Mouse (Mus musculus) liver, adult 2 months (tissue): ENCODE measurements around the gene Spata9. TPM values are rescaled to one million over a fixed set of nuclear protein-coding genes. Genes with fewer than 3 reads are reported as not detected.

ENCODE experiments used
- DNase-seq: peaks from one replicate; pipeline ENCODE4 v3.0.0-alpha.2; 2011; ENCODE audit warnings: low read depth, low spot score; ENCODE audit errors: extremely low read depth
- H3K27ac ChIP-seq: fragments of 200-500 bp; replicated peaks from 2 replicates; pipeline ENCODE4 v1.5.1; 2012; ENCODE audit warnings: low read depth, mild to moderate bottlenecking, control low read depth, inconsistent platforms, low read length; ENCODE audit not compliant: insufficient read depth
- H3K27me3 ChIP-seq: fragments of 200-500 bp; 2 replicates; pipeline ENCODE4 v1.6.1; 2012; ENCODE audit warnings: mild to moderate bottlenecking, moderate library complexity, low read length, inconsistent platforms; ENCODE audit not compliant: control insufficient read depth, insufficient read depth
- H3K36me3 ChIP-seq: fragments of 200-500 bp; 2 replicates; pipeline ENCODE4 v1.6.1; 2012; ENCODE audit warnings: low read length, inconsistent platforms; ENCODE audit not compliant: control insufficient read depth, insufficient read depth
- H3K4me1 ChIP-seq: fragments of 200-500 bp; 2 replicates; pipeline ENCODE4 v1.6.1; 2011; ENCODE audit warnings: low read length; ENCODE audit not compliant: control insufficient read depth, insufficient read depth
- H3K4me3 ChIP-seq: fragments of 200-500 bp; 2 replicates; pipeline ENCODE4 v1.5.1; 2011; ENCODE audit warnings: low read depth, mild to moderate bottlenecking, control low read depth, low read length, moderate library complexity; ENCODE audit not compliant: insufficient read depth
- H3K79me2 ChIP-seq: fragments of 200-500 bp; 2 replicates; pipeline ENCODE4 v1.6.1; 2012; ENCODE audit warnings: inconsistent platforms, mild to moderate bottlenecking, low read length, moderate library complexity; ENCODE audit not compliant: control insufficient read depth, insufficient read depth
- H3K9ac ChIP-seq: fragments of 200-500 bp; 2 replicates; pipeline ENCODE4 v1.6.1; 2012; ENCODE audit warnings: low read depth, mild to moderate bottlenecking, control low read depth, inconsistent platforms, low read length
- CTCF ChIP-seq: fragments of 200-500 bp; IDR thresholded peaks from 2 replicates; pipeline ENCODE4 v1.5.1; 2011; ENCODE audit warnings: low read depth, low read length, control low read depth
- POLR2A ChIP-seq: fragments of 200-500 bp; IDR thresholded peaks from 2 replicates; pipeline ENCODE4 v1.6.1; 2011; ENCODE audit warnings: low read length, control low read depth; ENCODE audit not compliant: insufficient read depth; ENCODE audit errors: extremely low read depth
- WGBS: fragments of 180-500 bp; shearing (Covaris S2); methylation state at CpG from one replicate; pipeline ENCODE4 v1.1.7; 2018; 5-methylcytosine and 5-hydroxymethylcytosine counted together
- polyA plus RNA-seq: library from polyadenylated mRNA; depleted of rRNA; stranded (reverse); fragments of >200 nt; gene quantifications from 2 replicates; pipeline ENCODE4 v1.2.3, GENCODE M21; 2012
- total RNA-seq: library from RNA; depleted of rRNA; stranded (reverse); fragments of >200 nt; gene quantifications from 2 replicates; pipeline ENCODE4 v1.2.3, GENCODE M21; 2014

Gene Spata9
- total and polyA plus RNA-seq, 2 experiments, result not detected

DNA sequence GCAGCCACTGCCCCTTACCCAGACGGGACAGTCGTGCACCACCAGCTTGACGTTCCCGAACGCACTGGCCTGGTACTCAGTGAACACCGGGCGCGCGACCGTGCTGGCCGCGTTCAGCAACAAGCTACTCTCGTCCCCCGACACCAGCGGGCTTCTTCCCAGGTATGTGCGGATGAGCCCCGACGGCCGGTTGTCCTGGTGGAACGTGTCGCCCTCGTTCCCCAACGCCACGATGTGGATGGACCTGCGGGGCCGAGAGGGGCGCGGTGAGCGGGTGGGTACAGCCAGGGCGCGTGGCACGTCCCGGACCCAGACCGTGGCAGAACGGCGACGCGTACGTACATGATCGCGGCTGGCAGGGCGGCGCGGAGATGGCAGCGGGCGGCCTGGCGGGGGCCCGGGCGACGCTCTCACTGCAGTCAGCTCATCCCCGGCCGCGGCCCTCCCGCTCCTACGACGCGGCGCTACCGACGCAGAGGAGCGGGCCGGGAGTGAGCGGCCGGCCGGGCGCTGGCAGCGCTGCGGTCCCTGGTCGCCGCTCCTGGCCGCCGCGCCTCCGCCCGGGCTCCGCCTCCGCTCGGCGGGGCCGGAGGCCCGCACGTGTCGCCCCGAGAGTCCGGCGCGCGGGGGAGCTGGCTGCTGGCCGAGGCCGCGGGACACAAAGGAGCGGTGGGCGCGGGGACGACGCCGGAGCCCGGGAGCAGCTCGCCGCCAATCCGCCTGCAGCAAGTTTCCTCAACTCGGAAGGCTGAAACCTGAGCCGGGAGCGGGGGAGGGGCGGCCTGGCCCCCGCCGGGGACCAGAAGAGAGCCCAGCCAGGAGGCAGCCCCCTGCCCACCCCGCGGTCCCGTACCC is 23.5 kb upstream of the Spata9 start, which contains the start of gene Rhobtb3:
Rhobtb3 (minus strand) TSS at position 737 of the 855 bp plus-strand sequence.
- Histone ChIP-seq H3K4me3 (peak within 1 kb of the TSS; percentile 68), H3K36me3 (no peaks in the 10 kb centered on the region; the same call in 1 of the 2 replicates), H3K79me2 (no peaks in the 10 kb centered on the region), H3K27me3 (no peaks in the 10 kb centered on the region), H3K27ac (peak within 1 kb of the TSS; percentile 22), H3K9ac (peak within 1 kb of the TSS; percentile 75), H3K4me1 (peaks cover 4% of the 10 kb centered on the region; the same call in 1 of the 2 replicates)
- WGBS, result under 1% methylated on average over 109 of the region's 110 CpGs
- DNase-seq, result peak; percentile 51
- TF ChIP-seq CTCF, result no peak
- TF ChIP-seq POLR2A, result 0 out of 2 replicates have a peak, but pooled peaks have one; percentile 7

DNA sequence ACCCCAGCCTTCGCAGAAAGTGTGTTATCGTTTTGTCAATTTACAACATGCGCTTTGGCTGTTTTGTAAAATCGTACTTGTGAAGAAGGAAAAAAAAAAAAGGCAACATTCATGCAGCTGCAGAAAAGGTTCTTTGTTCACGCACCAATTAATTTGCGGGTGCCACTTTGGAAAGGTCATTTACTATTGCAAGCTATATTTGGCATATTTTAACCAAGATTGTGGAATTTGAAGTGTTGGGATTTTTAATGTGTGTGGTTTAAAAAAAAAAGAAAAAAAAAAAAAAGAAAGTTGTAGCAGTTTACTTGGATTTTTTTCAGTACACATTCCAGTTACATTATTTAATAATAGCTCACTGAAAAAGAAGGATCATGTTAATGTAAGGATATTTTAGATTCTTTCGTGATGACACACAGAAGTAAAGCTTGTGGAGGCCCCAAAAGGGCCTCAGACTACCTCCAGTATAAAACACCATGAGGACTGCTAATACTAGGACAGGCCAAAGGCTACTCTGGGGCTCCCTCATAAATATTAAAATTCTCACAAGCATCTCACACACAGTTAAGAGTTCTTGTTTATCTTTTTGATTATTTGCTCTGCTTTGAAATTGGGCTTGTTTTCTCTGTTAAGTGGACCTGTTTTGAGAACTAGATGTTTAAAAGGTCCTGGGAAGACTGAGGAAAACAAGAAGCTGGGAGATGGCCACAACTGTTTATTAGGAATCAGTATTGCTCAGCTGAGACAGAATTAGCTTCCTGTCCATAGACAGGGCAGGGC is 22.7 kb upstream of the Spata9 start:
- Histone ChIP-seq H3K27ac (peak overlapping the region; percentile 22; the same call in 1 of the 2 replicates), H3K4me1 (peaks cover 4% of the 10 kb centered on the region; the same call in 1 of the 2 replicates), H3K27me3 (no peaks in the 10 kb centered on the region), H3K79me2 (no peaks in the 10 kb centered on the region), H3K36me3 (no peaks in the 10 kb centered on the region), H3K9ac (peak overlapping the region; percentile 75), H3K4me3 (peak overlapping the region; percentile 68)
- TF ChIP-seq CTCF, result no peak
- no peak for TF ChIP-seq POLR2A
- WGBS, result 12% methylated on average over 7 of the region's 7 CpGs
- DNase-seq, result peak; percentile 9

GRCm38 (mm10) chr13:75950295-75950694 is 16.7 kb upstream of the Spata9 start:
- no peaks in the 10 kb centered on the region for H3K79me2 ChIP-seq
- no peak for DNase-seq
- TF ChIP-seq POLR2A, result no peak
- H3K27ac ChIP-seq, result no peak overlapping the region
- no peaks in the 10 kb centered on the region for H3K4me1 ChIP-seq
- 81% methylated on average over 1 of the region's 1 CpGs for WGBS
- H3K4me3 ChIP-seq, result no peak overlapping the region
- no peak overlapping the region for H3K9ac ChIP-seq
- H3K36me3 ChIP-seq, result no peaks in the 10 kb centered on the region
- no peaks in the 10 kb centered on the region for H3K27me3 ChIP-seq

- Histone ChIP-seq H3K36me3 (no peaks in the 10 kb centered on the region), H3K79me2 (no peaks in the 10 kb centered on the region), H3K27me3 (no peaks in the 10 kb centered on the region), H3K27ac (no peak overlapping the region), H3K4me1 (no peaks in the 10 kb centered on the region), H3K4me3 (no peak overlapping the region), H3K9ac (no peak overlapping the region)
- no peak for TF ChIP-seq POLR2A
- no peak for TF ChIP-seq CTCF
- DNase-seq, result no peak
Measured at GRCm38 (mm10) chr13:75955357-75955992, 11.5 kb upstream of the Spata9 start.

DNA sequence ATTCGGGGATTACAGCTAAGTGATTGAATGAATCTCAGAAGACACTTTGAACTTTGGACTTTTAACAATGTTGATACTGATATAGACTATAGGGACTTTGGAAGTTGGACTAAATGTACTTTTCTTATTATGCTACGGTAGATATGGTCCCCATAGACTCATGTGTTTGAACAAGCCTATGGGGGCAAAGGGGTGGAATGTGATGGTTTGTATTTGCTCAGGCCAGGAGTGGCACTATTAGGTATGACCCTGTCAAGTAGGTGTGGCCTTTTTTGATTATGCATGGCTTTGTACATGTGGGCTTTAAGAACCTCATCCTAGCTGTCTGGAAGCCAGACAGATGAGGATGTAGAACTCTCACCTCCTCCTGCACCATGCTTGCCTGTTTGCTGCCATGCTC is 7.5 kb downstream of the Spata9 start:
- H3K4me1 ChIP-seq, result peaks cover 9% of the 10 kb centered on the region
- H3K9ac ChIP-seq, result no peak overlapping the region
- no peak overlapping the region for H3K27ac ChIP-seq
- no peak for DNase-seq
- H3K27me3 ChIP-seq, result no peaks in the 10 kb centered on the region
- WGBS, result 56% methylated on average over 2 of the region's 2 CpGs
- TF ChIP-seq CTCF, result no peak
- TF ChIP-seq POLR2A, result no peak
- H3K4me3 ChIP-seq, result no peak overlapping the region
- no peaks in the 10 kb centered on the region for H3K36me3 ChIP-seq
- H3K79me2 ChIP-seq, result no peaks in the 10 kb centered on the region
